Mouse (Mus musculus) liver (tissue): ENCODE data around the gene Flot2.
A peak's percentile ranks its signal among the peaks of the same experiment; 100 is the strongest.

ENCODE experiments used
- DNase-seq: peaks from one replicate; pipeline ENCODE4 v3.0.0-alpha.2; 2020; ENCODE audit warnings: mixed read lengths

Flot2 gene

DNA sequence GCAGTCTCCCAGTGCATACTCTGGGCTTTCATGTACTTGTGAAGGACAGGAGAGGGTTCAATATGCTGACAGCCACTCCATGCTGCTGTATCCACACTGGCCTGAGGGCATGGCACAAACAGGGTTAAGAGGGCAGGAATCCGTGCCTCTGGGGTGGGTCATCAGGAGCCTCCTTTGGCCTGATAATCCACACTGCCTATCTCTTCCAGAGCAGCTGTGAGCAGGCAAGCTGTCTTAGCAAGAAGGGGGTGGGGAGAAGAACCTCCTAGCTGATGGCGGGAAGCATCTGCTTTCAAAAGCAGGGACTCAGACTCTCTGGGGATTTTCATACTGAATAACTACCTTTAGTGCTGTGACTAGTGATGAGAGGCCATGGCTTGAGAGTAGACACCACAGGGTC is 28.2 kb downstream of the Flot2 start:
- peak; percentile 90 for DNase-seq

- no peak for DNase-seq
Observed at GRCm38 (mm10) chr11:78066641-78067040, 28.9 kb downstream of the Flot2 start.

GRCm38 (mm10) chr11:78067566-78067965 is 29.8 kb downstream of the Flot2 start:
- no peak for DNase-seq

GRCm38 (mm10) chr11:78069130-78069529 is 31.4 kb downstream of the Flot2 start:
- peak; percentile 75 for DNase-seq

GRCm38 (mm10) chr11:78069646-78070045 is 31.9 kb downstream of the Flot2 start:
- DNase-seq, result peak; percentile 95

GRCm38 (mm10) chr11:78071938-78072337 is 34.2 kb downstream of the Flot2 start:
- DNase-seq, result no peak

GRCm38 (mm10) chr11:78072425-78073130 is 34.8 kb downstream of the Flot2 start:
- peak; percentile 96 for DNase-seq

GRCm38 (mm10) chr11:78073577-78074276 is 36.0 kb downstream of the Flot2 start:
- DNase-seq, result peak; percentile 88

- DNase-seq, result peak; percentile 77
Observed at GRCm38 (mm10) chr11:78074277-78074652, 36.5 kb downstream of the Flot2 start.

GRCm38 (mm10) chr11:78074666-78075065 is 36.9 kb downstream of the Flot2 start:
- DNase-seq, result peak; percentile 55

- DNase-seq, result peak; percentile 89
Observed at GRCm38 (mm10) chr11:78079961-78080921, 42.5 kb downstream of the Flot2 start, which contains the start of gene Eral1. Gene Eral1, minus strand, starts transcription at chr11:78080383.

DNA sequence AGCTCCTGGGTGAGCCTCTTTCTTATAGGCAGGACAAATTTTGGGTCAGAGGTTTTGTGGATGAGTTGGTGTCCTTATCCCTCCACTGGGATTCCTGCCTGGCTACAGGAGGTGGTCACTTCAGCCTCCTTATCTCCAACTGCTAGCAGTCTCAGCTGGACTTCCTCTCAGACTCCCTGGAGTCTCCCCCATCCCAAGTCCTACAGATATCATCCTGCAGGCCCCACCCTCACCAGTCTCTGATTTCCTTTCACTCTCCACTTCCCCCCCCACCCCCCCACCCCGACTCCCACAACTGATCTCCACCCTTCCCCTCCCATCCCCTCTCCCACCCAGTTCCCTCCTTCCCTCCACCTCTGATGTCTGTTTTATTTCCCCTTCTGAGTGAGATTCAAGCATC is 45.9 kb downstream of the Flot2 start:
- DNase-seq, result no peak

DNA sequence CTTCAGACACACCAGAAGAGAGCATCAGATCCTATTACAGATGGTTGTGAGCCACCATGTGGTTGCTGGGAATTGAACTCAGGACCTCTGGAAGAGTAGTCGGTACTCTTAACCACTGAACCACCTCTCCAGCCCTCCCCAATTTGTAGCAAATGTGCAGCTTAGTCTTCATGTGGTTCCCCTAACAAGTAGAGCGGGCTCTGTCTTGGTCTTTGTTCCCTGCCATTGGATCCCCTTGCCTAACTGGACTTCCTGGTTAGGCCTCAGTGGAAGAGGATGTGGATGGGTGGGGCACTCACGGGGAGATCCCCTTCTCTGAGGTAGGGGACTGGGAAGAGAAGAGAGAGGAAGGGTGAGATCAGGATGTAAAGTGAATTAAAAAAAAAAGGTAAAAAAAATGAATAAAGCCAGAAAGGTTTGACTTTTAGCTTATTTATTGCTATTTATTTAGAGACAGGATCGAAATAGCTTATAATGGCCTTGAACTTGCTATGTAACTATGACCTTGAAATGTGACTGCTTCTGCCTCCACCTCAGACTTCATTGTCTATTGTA is 49.3 kb downstream of the Flot2 start:
- no peak for DNase-seq

GRCm38 (mm10) chr11:78087756-78088281 is 50.1 kb downstream of the Flot2 start:
- no peak for DNase-seq

GRCm38 (mm10) chr11:78094137-78094503 is 56.4 kb downstream of the Flot2 start:
- no peak for DNase-seq

DNA sequence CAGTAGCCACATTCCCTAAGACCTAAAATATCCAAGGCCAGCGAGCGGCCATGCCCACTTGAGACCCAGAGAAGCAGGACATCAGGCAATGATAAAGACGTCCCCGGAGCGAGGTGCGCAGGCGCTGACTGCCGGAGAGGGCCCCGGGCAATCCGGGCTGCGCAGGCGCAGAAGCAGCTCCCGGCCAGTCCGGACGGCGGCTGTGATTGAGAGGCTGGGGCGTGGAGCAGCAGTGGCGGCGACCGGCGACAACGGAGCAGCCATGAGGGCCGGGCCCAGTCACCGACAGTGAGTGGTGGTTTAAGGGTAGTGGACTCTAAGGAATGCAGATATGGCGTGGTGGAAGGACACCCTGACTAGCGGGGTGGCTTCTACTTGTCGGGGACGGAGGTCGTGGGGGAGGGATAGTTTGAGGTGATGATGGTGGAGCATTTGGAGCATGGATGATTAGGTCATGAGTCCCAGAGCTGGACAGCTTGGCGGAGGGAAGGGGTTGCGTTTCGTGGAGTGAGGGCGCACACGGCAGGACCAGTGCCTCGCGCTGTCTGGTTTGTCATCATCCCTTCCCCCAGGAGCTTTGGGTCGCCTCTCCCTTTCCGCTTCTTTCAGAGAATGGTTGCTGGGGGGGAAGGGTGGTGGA is 56.9 kb downstream of the Flot2 start, which contains the start of gene Fam222b:
Gene Fam222b, plus strand, starts transcription at position 157 of the 640 bp plus-strand sequence.
- peak; percentile 93 for DNase-seq

DNA sequence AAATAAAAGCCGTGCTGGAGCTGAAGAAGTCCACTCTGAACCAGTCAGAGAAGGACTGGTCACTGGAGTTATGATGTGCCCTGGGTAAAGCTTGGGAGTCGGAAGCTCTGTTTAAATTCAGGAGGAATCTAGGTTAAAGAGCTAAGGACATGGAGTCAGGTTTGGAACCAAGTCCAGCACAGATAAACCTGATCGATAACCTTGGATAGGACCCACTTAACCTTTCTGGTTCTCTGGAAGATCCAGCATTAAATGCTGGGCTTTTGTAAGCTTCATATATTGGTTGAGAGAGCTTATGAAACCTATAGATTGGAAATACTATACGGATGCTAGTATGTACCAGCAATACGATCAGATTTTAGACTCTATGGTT is 57.4 kb downstream of the Flot2 start:
- DNase-seq, result no peak

- no peak for DNase-seq
Observed at GRCm38 (mm10) chr11:78097077-78097476, 59.3 kb downstream of the Flot2 start.

DNA sequence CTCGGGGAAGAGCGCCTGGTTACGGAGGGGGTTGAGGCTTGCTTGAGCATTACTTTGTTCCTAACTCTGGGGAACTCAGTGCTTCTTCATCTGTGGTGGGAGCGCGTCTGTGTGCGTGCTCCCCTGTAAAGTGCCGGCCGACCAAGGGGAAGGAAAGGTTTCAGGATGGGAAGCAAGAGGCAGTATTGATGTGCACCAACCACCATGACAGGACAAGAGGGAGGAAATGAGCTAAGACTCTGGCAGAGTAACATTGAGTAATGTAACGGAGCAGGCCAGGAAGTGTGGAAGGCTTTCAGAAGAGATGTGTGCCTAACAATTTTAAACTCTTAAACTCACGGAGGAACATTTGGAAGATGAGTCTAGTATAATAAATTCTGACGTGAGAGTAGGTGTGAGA is 63.0 kb downstream of the Flot2 start:
- no peak for DNase-seq

DNA sequence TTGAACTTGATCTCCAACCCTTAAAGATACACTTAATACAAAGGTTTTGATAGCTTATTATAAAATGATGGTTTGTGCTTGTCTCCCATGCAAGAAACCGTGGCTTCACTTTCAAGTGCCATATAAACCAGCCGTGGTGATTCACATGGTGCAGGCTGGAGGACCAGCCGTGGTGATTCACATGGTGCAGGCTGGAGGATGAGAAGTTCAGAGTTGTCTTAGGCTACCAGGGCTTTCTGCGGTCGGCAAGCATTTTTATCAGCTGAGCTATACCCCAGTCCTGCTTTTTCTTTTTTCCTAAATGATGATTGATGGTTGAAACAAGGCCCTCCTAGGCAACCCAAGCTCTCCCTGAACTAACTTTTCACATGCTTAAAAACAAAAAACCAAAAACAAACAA is 64.4 kb downstream of the Flot2 start:
- no peak for DNase-seq

DNA sequence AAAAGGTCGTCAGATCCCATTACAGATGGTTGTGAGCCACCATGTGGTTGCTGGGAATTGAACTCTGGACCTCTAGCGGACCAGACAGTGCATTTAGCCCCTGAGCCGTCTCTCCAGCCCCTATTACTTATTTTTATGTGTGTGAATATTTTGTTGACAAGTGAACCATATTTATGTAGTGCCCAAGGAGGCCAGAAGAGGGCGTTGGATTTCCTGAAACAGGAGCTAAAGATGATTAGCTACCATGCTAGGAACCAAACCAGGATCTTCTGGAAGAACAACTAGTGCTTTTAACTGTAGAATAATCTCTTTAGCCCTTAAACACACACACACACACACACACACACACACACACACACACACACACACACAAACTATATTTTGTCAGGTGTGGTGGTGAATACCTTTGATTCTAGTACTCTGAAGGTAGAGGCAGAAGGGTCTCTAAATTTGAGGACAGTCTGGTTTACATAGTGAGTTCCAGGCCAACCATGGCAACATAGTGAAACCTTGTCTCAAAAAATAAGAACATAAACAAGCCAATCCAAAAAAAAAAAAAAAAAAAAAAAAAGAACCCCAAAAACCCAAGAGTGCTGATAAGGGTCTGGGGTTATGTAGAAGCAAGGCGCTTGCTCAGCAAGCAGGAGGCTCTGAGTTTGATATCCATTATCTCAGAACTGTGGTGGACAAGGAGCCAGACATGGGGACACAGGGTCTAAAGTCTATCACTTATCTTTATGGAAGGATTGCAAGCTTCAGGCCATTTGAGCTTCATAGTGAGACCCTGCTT is 65.4 kb downstream of the Flot2 start:
- peak; percentile 77 for DNase-seq
